Mouse (Mus musculus) embryonic fibroblast, embryonic 13.5 days (primary cell): ENCODE results near the gene Ldhc.

Experiments
- CTCF ChIP-seq: IDR thresholded peaks from 2 replicates; pipeline ENCODE4 v1.5.1; 2011; ENCODE audit warnings: mild to moderate bottlenecking, control low read depth, low read length, moderate library complexity, borderline replicate concordance; ENCODE audit not compliant: insufficient read depth
- POLR2A ChIP-seq: IDR thresholded peaks from 2 replicates; pipeline ENCODE4 v1.6.1; 2011; ENCODE audit warnings: low read depth, mild to moderate bottlenecking, control low read depth, low read length, moderate library complexity

DNA sequence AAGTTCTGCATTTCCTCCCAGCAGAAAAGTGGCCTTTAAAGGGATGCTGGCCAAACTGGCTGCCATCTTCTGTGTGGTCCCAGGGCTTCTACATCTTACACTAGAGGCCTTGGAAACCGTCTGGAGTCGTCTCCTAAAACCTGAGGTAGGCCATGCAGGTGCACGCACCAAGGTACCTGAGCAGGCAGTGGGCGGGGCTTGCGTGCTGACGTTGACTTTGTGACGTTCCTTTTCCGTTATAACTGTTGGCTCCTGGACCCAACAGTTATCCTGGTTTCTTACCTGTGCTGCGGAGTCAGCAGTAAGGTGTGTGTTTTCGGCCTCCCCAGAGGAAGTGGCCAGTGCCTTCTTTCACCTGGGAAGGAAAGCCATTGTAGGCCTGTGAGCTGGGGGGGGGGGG lies at the start of gene Ldhc:
- TF ChIP-seq CTCF (no peak), POLR2A (no peak)
